Mouse (Mus musculus) neural tube, embryonic 14.5 days (tissue): ENCODE measurements around the gene Nalcn. TPM values are rescaled to one million over a fixed set of nuclear protein-coding genes. Genes with fewer than 3 reads are reported as not detected.
"Not testable (repeated sequence)": the region's sequence is repeated elsewhere in the genome, so short reads cannot be mapped to it uniquely, and the experiment has no call there.

ENCODE experiments used
- ATAC-seq: fragments of 200-750 bp; cut with Nextera tagmentation; 2 replicates; pipeline ENCODE4 v1.8.0; 2017; ENCODE audit warnings: low read depth, mild to moderate bottlenecking, moderate TSS enrichment, moderate library complexity
- H3K27ac ChIP-seq: fragments of 300-500 bp; sonication (generic); 2 replicates; pipeline ENCODE4 v1.5.1; 2014; ENCODE audit warnings: low read depth, mild to moderate bottlenecking, control low read depth, low read length, moderate library complexity, mixed read lengths
- H3K27me3 ChIP-seq: fragments of 300-500 bp; sonication (generic); 2 replicates; pipeline ENCODE4 v1.6.1; 2014; ENCODE audit warnings: low read length; ENCODE audit not compliant: control insufficient read depth, insufficient read depth
- H3K36me3 ChIP-seq: fragments of 300-500 bp; sonication (generic); 2 replicates; pipeline ENCODE4 v1.6.1; 2014; ENCODE audit warnings: low read length, mixed read lengths; ENCODE audit not compliant: control insufficient read depth, insufficient read depth
- H3K4me1 ChIP-seq: fragments of 300-500 bp; sonication (generic); 2 replicates; pipeline ENCODE4 v1.6.1; 2014; ENCODE audit warnings: low read length; ENCODE audit not compliant: control insufficient read depth, insufficient read depth
- H3K4me2 ChIP-seq: fragments of 300-500 bp; sonication (generic); 2 replicates; pipeline ENCODE4 v1.6.1; 2014; ENCODE audit warnings: mild to moderate bottlenecking, low read depth, low read length, control low read depth
- H3K4me3 ChIP-seq: fragments of 300-500 bp; sonication (generic); 2 replicates; pipeline ENCODE4 v1.5.1; 2014; ENCODE audit warnings: low read depth, low read length, control low read depth, mixed read lengths
- H3K9ac ChIP-seq: fragments of 300-500 bp; sonication (generic); replicated peaks from 2 replicates; pipeline ENCODE4 v1.6.1; 2014; ENCODE audit warnings: low read depth, mild to moderate bottlenecking, control low read depth, low read length, mixed read lengths
- H3K9me3 ChIP-seq: fragments of 300-500 bp; sonication (generic); 2 replicates; pipeline ENCODE4 v1.6.1; 2016; ENCODE audit warnings: low read length; ENCODE audit not compliant: control insufficient read depth
- WGBS: fragments of 180-500 bp; shearing (Covaris S2); extraction: QIAGEN DNeasy Blood & Tissue Kit; methylation state at CpG from one replicate; pipeline ENCODE4 v1.1.7; 2014; 5-methylcytosine and 5-hydroxymethylcytosine counted together
- polyA plus RNA-seq: library from polyadenylated mRNA; unstranded; fragments of >200 nt; fragmentation: Nextera tagmentation; extraction: Ambion mirVana; gene quantifications from 2 replicates; pipeline ENCODE4 v1.2.1, GENCODE M21; 2014

Nalcn gene
- polyA plus RNA-seq: 19.8 and 22.3 TPM in 2 replicates

- under 1% methylated on average over 47 of the region's 47 CpGs for WGBS
- peak within 1 kb of the TSS; percentile 61 for H3K4me3 ChIP-seq
- peak; percentile 93 for ATAC-seq
- peak within 1 kb of the TSS; percentile 82 for H3K4me2 ChIP-seq
- peaks cover 5% of the 10 kb centered on the region for H3K4me1 ChIP-seq
- no peaks in the 10 kb centered on the region for H3K9me3 ChIP-seq
- H3K9ac ChIP-seq: peak within 1 kb of the TSS; percentile 78
- H3K27me3 ChIP-seq: no peaks in the 10 kb centered on the region
- H3K27ac ChIP-seq: peak within 1 kb of the TSS; percentile 76
- H3K36me3 ChIP-seq: no peaks in the 10 kb centered on the region
These were observed at the start of gene Nalcn for GRCm38 (mm10) chr14:123626501-123627179. Nalcn (minus strand) TSS chr14:123627144.

GRCm38 (mm10) chr14:123671076-123671475 lies 44.1 kb upstream of the Nalcn start:
- WGBS: 87% methylated on average over 21 of the region's 21 CpGs
- not testable (repeated sequence) for H3K9ac ChIP-seq, H3K36me3 ChIP-seq, H3K27me3 ChIP-seq, H3K9me3 ChIP-seq, H3K4me2 ChIP-seq, H3K4me1 ChIP-seq, H3K4me3 ChIP-seq, H3K27ac ChIP-seq, ATAC-seq

DNA sequence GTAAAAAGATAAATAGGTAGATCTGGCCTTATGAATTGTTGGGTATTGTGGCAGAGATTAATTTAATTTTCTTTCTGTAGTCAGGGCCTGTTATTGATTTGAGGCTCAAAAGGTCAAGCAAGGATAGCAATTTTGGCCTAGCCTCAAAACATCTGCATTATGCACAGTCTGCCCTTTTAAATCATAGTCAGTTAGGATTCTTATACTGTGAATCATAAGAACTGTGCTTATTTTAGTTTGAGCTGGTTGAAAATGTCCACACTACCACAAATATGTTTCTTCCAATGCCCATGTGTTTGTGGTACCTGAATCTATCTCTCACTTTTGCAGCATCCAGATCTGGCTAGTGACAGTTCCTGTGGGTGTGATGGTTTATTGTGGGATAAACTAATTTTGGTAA lies 37.5 kb upstream of the Nalcn start:
- no peaks in the 10 kb centered on the region for H3K9me3 ChIP-seq
- no peaks in the 10 kb centered on the region; the same call in 1 of the 2 replicates for H3K4me1 ChIP-seq
- ATAC-seq: no peak
- no peak overlapping the region for H3K4me2 ChIP-seq
- H3K4me3 ChIP-seq: no peak overlapping the region
- H3K27me3 ChIP-seq: no peaks in the 10 kb centered on the region
- H3K27ac ChIP-seq: no peak overlapping the region
- no peak overlapping the region for H3K9ac ChIP-seq
- no peaks in the 10 kb centered on the region for H3K36me3 ChIP-seq

- H3K36me3 ChIP-seq: no peaks in the 10 kb centered on the region
- H3K27ac ChIP-seq: no peak overlapping the region
- ATAC-seq: no peak
- no peak overlapping the region for H3K9ac ChIP-seq
- H3K4me3 ChIP-seq: no peak overlapping the region
- no peaks in the 10 kb centered on the region; the same call in 1 of the 2 replicates for H3K4me1 ChIP-seq
- H3K27me3 ChIP-seq: no peaks in the 10 kb centered on the region
- H3K4me2 ChIP-seq: no peak overlapping the region
- no peaks in the 10 kb centered on the region for H3K9me3 ChIP-seq
These were observed 36.3 kb upstream of the Nalcn start for GRCm38 (mm10) chr14:123663206-123663605.

GRCm38 (mm10) chr14:123662386-123662785 lies 35.4 kb upstream of the Nalcn start:
- H3K36me3 ChIP-seq: no peaks in the 10 kb centered on the region
- no peak overlapping the region for H3K27ac ChIP-seq
- H3K9ac ChIP-seq: no peak overlapping the region
- H3K4me2 ChIP-seq: no peak overlapping the region
- H3K4me1 ChIP-seq: no peaks in the 10 kb centered on the region; the same call in 1 of the 2 replicates
- no peak for ATAC-seq
- H3K9me3 ChIP-seq: no peaks in the 10 kb centered on the region
- no peak overlapping the region for H3K4me3 ChIP-seq
- WGBS: 70% methylated on average over 1 of the region's 1 CpGs
- no peaks in the 10 kb centered on the region for H3K27me3 ChIP-seq

DNA sequence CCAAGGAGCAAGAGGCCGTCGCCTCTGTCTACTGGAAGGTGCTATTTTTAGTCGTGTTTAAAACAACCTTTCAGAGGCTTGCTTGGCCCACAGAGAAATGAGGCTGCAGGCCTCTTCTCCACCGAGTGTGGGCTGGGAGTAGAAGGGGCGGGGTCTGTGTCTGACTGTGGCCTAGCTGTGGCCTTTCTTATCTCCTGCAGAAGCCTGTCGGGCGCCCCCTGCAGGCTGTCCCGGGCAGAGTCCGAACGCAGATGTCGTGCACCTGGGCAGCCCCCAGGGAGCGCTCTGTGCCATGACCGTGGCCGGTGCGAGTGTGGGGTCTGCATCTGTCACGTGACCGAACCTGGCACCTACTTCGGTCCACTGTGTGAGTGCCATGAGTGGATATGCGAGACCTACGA lies 34.1 kb upstream of the Nalcn start:
- peak; percentile 78 for ATAC-seq
- H3K27me3 ChIP-seq: no peaks in the 10 kb centered on the region
- H3K4me3 ChIP-seq: no peak overlapping the region
- no peak overlapping the region for H3K27ac ChIP-seq
- 16% methylated on average over 20 of the region's 20 CpGs for WGBS
- H3K9ac ChIP-seq: no peak overlapping the region
- peak overlapping the region; percentile 30; the same call in 1 of the 2 replicates for H3K4me2 ChIP-seq
- H3K9me3 ChIP-seq: no peaks in the 10 kb centered on the region
- H3K4me1 ChIP-seq: no peaks in the 10 kb centered on the region; the same call in 1 of the 2 replicates
- H3K36me3 ChIP-seq: no peaks in the 10 kb centered on the region

DNA sequence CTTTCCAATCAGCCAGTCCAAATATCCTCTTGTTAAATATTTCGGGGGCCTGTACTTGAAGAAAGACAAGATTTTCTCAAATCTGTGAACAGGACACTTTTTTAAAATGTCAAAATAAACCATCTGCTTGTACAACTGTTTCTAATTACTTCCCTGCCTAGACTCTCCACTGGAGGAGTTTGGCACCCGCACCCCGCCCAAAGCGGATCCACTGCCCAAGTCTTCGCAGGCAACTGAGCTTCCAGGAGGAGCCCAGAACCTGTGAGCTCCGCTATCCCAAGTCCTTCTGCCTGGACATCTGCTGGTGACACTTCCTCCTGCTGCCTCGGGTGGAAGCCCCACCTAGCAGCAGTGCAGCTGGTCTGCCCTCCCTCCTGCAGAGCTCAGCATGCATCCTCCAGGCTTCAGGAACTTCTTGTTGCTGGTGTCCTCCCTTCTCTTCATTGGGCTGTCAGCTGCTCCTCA lies 33.0 kb upstream of the Nalcn start, which contains the start of gene Itgbl1:
Gene Itgbl1, plus strand, starts transcription at position 51 of the 465 bp plus-strand sequence.
- Histone ChIP-seq H3K9me3 (no peaks in the 10 kb centered on the region), H3K4me2 (no peak within 1 kb of the TSS), H3K27ac (no peak within 1 kb of the TSS), H3K4me1 (no peaks in the 10 kb centered on the region; the same call in 1 of the 2 replicates), H3K27me3 (no peaks in the 10 kb centered on the region), H3K4me3 (no peak within 1 kb of the TSS), H3K9ac (no peak within 1 kb of the TSS), H3K36me3 (no peaks in the 10 kb centered on the region)
- WGBS: 55% methylated on average over 7 of the region's 7 CpGs
- ATAC-seq: no peak

- Histone ChIP-seq H3K9ac (peak overlapping the region; percentile 78), H3K9me3 (no peaks in the 10 kb centered on the region), H3K27me3 (no peaks in the 10 kb centered on the region), H3K36me3 (no peaks in the 10 kb centered on the region), H3K4me3 (peak overlapping the region; percentile 61), H3K4me2 (peak overlapping the region; percentile 82), H3K4me1 (peaks cover 5% of the 10 kb centered on the region), H3K27ac (peak overlapping the region; percentile 76)
- 53% methylated on average over 3 of the region's 3 CpGs for WGBS
- no peak for ATAC-seq
These were observed 227 bp upstream of the Nalcn start for GRCm38 (mm10) chr14:123627180-123627562.

GRCm38 (mm10) chr14:123622969-123623368 lies 4.0 kb downstream of the Nalcn start:
- no peaks in the 10 kb centered on the region for H3K27me3 ChIP-seq
- no peak overlapping the region for H3K27ac ChIP-seq
- no peak for ATAC-seq
- no peak overlapping the region for H3K4me3 ChIP-seq
- H3K36me3 ChIP-seq: no peaks in the 10 kb centered on the region
- WGBS: 10% methylated on average over 1 of the region's 1 CpGs
- no peaks in the 10 kb centered on the region for H3K9me3 ChIP-seq
- H3K9ac ChIP-seq: no peak overlapping the region
- peaks cover 5% of the 10 kb centered on the region for H3K4me1 ChIP-seq
- no peak overlapping the region for H3K4me2 ChIP-seq
